Mouse (Mus musculus): Measurements from ENCODE around the gene Lonp2.

GRCm38 (mm10) chr8:86698811-86699421 lies 75.1 kb downstream of the Lonp2 start:
- TF ChIP-seq POLR2A (IDR thresholded peaks at IDR 0.05; ENCODE audit: low read depth, low read length) (no peak), CTCF (IDR thresholded peaks at IDR 0.05; ENCODE audit: borderline replicate concordance, insufficient read depth, low read length) (no peak)

All from embryonic fibroblast, embryonic 13.5 days (primary cell).